Mouse (Mus musculus): ENCODE data around the gene Spryd4. TPM values are rescaled to one million over a fixed set of nuclear protein-coding genes. Genes with fewer than 3 reads are reported as not detected.

The Spryd4 gene
- 15.9 TPM for polyA plus RNA-seq (2017; shearing (Covaris generic))

DNA sequence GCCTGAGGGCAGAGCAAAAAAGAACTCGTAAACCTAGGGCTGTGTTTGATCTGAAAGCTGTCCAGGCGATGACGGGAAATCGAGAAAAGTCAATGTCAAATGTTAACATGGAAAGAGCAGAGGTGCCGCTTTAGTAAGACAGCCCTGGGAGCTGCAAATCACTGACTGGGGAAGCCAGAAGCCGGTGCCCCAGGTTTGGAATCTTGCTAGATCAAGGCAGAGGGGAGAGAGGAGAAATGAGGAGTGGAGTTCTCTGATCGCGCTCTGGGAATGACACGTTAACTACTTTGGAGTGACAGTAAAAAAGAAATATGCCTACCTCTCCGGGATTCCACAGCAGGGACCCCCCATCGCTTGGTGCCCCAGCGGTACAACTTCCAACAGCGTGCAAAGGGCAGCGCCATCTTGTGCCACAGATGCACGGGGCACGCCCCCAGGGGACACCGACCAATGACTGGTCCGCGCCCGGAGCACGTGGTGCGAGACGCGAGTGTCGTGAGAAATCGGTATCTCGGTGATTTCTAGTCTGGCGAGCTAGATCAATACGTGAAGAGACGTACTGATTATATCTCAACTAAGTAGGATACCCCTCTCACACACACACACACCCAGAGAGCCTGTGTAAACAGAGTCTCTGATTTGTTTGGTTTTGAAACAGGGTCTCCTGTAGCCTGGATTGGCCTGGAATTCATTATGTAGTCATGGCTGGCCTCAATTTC is at the start of gene Spryd4:
Gene Spryd4 (minus strand): TSS at position 418 of the 719 bp plus-strand sequence.

DNA sequence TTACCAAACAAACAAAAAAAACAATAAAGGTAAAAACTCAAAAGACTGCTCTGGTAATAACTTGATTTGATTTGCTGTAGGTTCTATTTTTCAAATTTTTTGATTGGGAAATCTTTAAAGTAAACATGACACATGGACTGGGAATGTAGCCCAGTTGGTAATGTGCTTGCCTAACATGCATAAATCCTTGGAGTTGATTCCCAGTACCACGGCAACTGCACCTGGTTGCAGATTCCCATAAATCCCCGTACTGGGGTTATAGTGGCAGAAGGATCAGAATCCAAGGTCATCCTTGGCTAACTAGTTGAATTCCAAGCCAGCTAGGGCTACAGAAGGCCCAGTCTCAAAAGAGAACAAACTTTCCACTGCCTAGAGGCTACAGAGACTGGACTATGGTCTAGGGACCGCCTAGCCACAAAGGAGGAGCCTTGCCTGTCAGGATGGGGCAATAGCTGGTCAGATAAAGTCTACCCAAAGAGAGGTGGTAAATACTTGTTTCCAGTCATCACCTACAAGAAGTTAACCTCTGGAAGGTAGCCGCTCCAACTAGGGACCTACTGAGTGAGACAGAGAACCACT is 42.2 kb upstream of the Spryd4 start, which contains the start of gene Apon:
Gene Apon (plus strand): TSS at position 420 of the 579 bp plus-strand sequence.

DNA sequence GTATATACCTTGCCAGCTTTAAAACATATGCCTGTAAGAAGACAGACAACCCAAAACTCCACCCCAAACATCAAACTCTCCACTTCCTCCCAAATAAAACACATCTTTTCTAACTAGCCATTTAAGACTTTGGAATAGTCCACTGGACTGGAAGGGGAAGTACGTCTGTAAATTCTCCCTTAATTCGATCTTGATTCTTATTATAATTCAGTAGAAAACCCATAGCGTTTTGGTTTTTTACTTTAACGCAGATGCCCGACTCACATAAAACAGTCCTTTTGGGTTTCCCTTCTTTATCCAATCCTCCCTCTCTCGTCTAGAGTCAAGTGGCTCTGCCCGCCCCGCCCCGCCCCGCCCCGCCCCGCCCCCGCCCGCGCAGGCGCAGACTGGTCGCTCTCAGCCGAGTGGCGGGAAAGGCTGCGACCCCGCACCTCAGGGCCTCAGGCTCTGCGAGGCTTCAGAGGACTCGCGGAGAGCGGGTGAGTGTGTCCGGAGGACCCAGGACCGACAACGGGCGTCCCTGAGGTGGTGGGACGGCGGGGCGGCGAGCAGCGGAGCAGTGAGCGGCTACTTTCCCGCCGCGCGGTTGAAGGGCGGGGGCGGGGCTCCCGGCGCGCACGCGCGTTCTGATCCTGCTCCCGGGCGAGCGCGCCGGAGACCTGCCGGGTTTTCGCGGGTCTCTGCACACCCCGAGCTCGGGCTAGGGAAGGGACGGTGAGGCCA is 20.3 kb upstream of the Spryd4 start, which contains the start of gene Timeless:
Gene Timeless (plus strand): TSS at position 369 of the 723 bp plus-strand sequence.

DNA sequence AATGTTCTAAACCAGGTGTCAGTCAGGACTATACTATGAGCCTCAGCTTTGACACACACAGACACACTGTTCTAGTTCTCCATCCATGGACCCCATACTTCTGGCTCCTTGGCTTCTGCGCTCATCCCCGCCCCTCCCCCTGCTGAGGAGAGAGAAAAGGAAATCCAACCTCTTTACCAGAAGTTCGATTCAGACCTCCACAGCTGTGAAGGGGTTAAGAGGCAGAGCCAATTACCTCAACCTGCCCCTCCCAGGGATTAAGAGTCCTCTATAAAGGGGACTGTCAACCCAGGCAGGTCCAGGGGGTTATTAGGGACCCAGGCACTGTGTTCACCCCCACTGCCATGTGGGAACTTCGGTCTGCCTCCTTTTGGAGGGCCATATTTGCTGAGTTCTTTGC is 13.9 kb upstream of the Spryd4 start, which contains the start of gene Mip:
Gene Mip (plus strand): TSS at position 301 of the 400 bp plus-strand sequence.

DNA sequence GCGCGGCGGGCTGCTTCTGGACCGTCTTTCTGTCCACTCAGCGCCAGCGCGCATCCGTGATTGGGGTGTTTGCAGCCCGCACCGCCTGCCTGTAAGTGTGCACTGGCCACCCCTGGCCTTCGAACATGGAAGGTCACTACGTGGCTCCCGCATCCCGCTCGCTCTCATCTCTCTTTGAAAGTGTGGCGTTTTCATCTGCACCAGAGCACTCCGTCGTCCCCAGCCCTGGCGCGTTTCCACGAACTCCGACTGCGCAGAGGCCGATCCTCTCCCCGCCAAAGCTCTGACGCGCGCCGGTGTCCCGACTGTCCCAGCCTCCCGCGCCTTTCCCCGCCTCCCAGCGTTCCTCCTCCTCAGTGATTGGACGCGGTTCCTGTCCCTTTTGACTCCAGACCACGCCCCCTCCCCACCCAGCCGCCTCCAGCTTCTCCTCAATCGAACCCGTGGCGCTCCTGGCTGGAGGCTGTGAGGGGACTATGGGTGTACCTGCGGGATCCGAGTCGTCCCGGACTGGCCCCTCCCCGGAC is 17.5 kb downstream of the Spryd4 start, which contains the start of gene Gls2:
Gene Gls2 (plus strand): TSS at position 434 of the 527 bp plus-strand sequence.

DNA sequence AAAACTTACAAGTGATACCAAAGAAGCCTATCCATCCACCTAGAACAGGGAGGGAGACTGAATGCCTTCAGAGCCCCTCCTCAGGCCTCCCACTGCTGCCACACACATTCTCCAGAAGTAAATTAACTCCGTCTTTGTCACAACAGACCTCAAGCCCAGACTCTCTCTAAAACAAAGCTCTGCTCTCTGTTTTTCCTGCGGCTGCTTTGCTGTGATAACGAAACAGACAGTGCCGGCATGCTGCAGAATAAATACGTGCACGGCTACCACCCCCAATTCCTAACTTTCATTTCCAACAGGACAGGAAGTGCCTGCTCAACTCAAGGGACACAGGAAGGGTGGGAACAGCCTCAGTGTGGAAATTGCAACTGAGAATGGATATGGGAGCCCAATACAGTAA is 31.6 kb downstream of the Spryd4 start, which contains the start of gene Rbms2:
Gene Rbms2 (minus strand): TSS at position 309 of the 400 bp plus-strand sequence.

Other genes starting within 250 kb of the Spryd4 start
- not detected for gene Hsd17b6, start 204.2 kb downstream of the Spryd4 start, polyA plus RNA-seq (2017; shearing (Covaris generic))
- 20.3 TPM for gene Prim1, start 196.6 kb downstream of the Spryd4 start, polyA plus RNA-seq (2017; shearing (Covaris generic))
- 675 TPM for gene Naca, start 176.2 kb downstream of the Spryd4 start, polyA plus RNA-seq (2017; shearing (Covaris generic))
- 94.5 TPM for gene Ptges3, start 152.9 kb downstream of the Spryd4 start, polyA plus RNA-seq (2017; shearing (Covaris generic))
- gene Atp5b, start 128.5 kb downstream of the Spryd4 start, polyA plus RNA-seq (2017; shearing (Covaris generic)), result 1,218 TPM
- 80.6 TPM for gene Baz2a, start 120.2 kb downstream of the Spryd4 start, polyA plus RNA-seq (2017; shearing (Covaris generic))
- gene Rbms2, start 31.5 kb downstream of the Spryd4 start, polyA plus RNA-seq (2017; shearing (Covaris generic)), result 36.9 TPM
- 0.23 TPM for gene Gls2, start 17.4 kb downstream of the Spryd4 start, polyA plus RNA-seq (2017; shearing (Covaris generic))
- not detected for gene Mip, start 14.0 kb upstream of the Spryd4 start, polyA plus RNA-seq (2017; shearing (Covaris generic))
- 25.1 TPM for gene Timeless, start 20.3 kb upstream of the Spryd4 start, polyA plus RNA-seq (2017; shearing (Covaris generic))
- not detected for gene Apon, start 42.3 kb upstream of the Spryd4 start, polyA plus RNA-seq (2017; shearing (Covaris generic))
- gene Apof, start 56.9 kb upstream of the Spryd4 start, polyA plus RNA-seq (2017; shearing (Covaris generic)), result not detected
- gene Stat2, start 58.8 kb upstream of the Spryd4 start, polyA plus RNA-seq (2017; shearing (Covaris generic)), result 100 TPM
- gene Il23a, start 86.9 kb upstream of the Spryd4 start, polyA plus RNA-seq (2017; shearing (Covaris generic)), result not detected
- gene Pan2, start 91.5 kb upstream of the Spryd4 start, polyA plus RNA-seq (2017; shearing (Covaris generic)), result 45.1 TPM
- gene Cnpy2, start 110.7 kb upstream of the Spryd4 start, polyA plus RNA-seq (2017; shearing (Covaris generic)), result 156 TPM
- gene Cs, start 125.9 kb upstream of the Spryd4 start, polyA plus RNA-seq (2017; shearing (Covaris generic)), result 181 TPM
- 12.2 TPM for gene Coq10a, start 157.2 kb upstream of the Spryd4 start, polyA plus RNA-seq (2017; shearing (Covaris generic))
- gene Ankrd52, start 165.3 kb upstream of the Spryd4 start, polyA plus RNA-seq (2017; shearing (Covaris generic)), result 2.6 TPM
- 0.13 TPM for gene Slc39a5, start 189.4 kb upstream of the Spryd4 start, polyA plus RNA-seq (2017; shearing (Covaris generic))
- gene Nabp2, start 199.7 kb upstream of the Spryd4 start, polyA plus RNA-seq (2017; shearing (Covaris generic)), result 128 TPM
- 47.8 TPM for gene Rnf41, start 199.8 kb upstream of the Spryd4 start, polyA plus RNA-seq (2017; shearing (Covaris generic))
- gene Smarcc2, start 247.4 kb upstream of the Spryd4 start, polyA plus RNA-seq (2017; shearing (Covaris generic)), result 131 TPM